In genomic region chr9:44045158-44045883, GRCm38 (mm10) we compare ENCODE assay signal across 23 mouse cellular contexts. TPM values are rescaled to one million over a fixed set of nuclear protein-coding genes. Genes with fewer than 3 reads are reported as not detected.
DNase-seq lines count a peak whose midpoint lies in the region; TF ChIP-seq lines count a peak whose summit lies in the region.
"Had no signal": no experiment of that assay in that cellular context is flagged by ENCODE, and none has a peak within 500 bp of the region (broad histone marks: within the 10 kb centered on the region; RNA-seq: fewer than 3 reads in every experiment).

No protein-coding gene starts in this region.

- no peaks in the 10 kb centered on the region for H3K27me3 ChIP-seq in kidney, adult 2 months (replicated peaks; ENCODE audit: control insufficient read depth, insufficient read depth, low read length)

- no peak overlapping the region for H3K4me3 ChIP-seq in kidney, adult 2 months (ENCODE audit: insufficient read depth, low read depth, low read length)
- peak overlapping the region; percentile 80 for H3K4me3 ChIP-seq in left cerebral cortex, adult 2 months
- H3K4me3 ChIP-seq: forebrain, embryonic 10.5 days; heart, embryonic 13.5 days; lung, embryonic 15.5 days; midbrain, embryonic 10.5 days; stomach, embryonic 15.5 days had no signal

- WGBS in kidney, adult 2 months = 79% methylated on average over 3 of the region's 3 CpGs

- H3K36me3 ChIP-seq in kidney, adult 2 months (ENCODE audit: control insufficient read depth, insufficient read depth, low read length) = no peaks in the 10 kb centered on the region
- H3K36me3 ChIP-seq: forebrain, embryonic 10.5 days; heart, embryonic 13.5 days; lung, embryonic 15.5 days; midbrain, embryonic 10.5 days; stomach, embryonic 15.5 days had no signal

- H3K27ac ChIP-seq in kidney, adult 2 months (ENCODE audit: insufficient read depth, low read depth, low read length) = no peak overlapping the region
- peak overlapping the region; percentile 98 for H3K27ac ChIP-seq in left cerebral cortex, adult 2 months
- H3K27ac ChIP-seq: forebrain, embryonic 10.5 days; heart, embryonic 13.5 days; hindbrain, embryonic 14.5 days; liver, embryonic 14.5 days; lung, embryonic 15.5 days; macrophage; midbrain, embryonic 10.5 days; stomach, embryonic 15.5 days had no signal

- TF ChIP-seq POLR2A in kidney, adult 2 months (IDR thresholded peaks at IDR 0.05; ENCODE audit: low read depth, low read length) = no peak

- no peaks in the 10 kb centered on the region for H3K4me1 ChIP-seq in kidney, adult 2 months (ENCODE audit: control insufficient read depth, insufficient read depth, low read length)

- intact Hi-C loops in left cerebral cortex, adult 2 months (cut with DNase I) = no loop called here
- intact Hi-C loops in left cerebral cortex, postnatal 4 days (cut with DNase I) = no loop called here

- peak; percentile 90 to 97 for DNase-seq in adrenal gland, adult (ENCODE audit: inconsistent age in 2 of 2, low spot score in 1 of 2)
- no peak for DNase-seq in adrenal gland, adult 2 months
- DNase-seq in heart, adult 9 months (ENCODE audit: low spot score in 2 of 2) = peak; percentile 96 to 97
- DNase-seq in heart, postnatal 4 days = no peak
- peak; percentile 90 for DNase-seq in kidney, adult 9 months
- no peak for DNase-seq in kidney, adult 2 months
- DNase-seq in left cerebral cortex, adult 2 months (ENCODE audit: extremely low spot score in 1 of 2, low spot score in 2 of 2) = no peak
- no peak for DNase-seq in left cerebral cortex, postnatal 4 days
- DNase-seq: adrenal gland, postnatal 10 days; forebrain, postnatal 0 days; kidney, postnatal 10 days; spleen, adult 18-20 months had no signal

- TF ChIP-seq CTCF in kidney, adult 2 months (conservative IDR thresholded peaks at IDR 0.05; ENCODE audit: insufficient read depth, insufficient read length, low read depth, low read length) = no peak
- no peak for TF ChIP-seq CTCF in left cerebral cortex, adult 2 months (IDR thresholded peaks at IDR 0.05)

RNA-seq across cellular contexts. Expression of gene Thy1, which starts 2.1 kb away (rescaled TPM):
- total RNA-seq in adrenal gland, adult 2 months (2021) = 10 to 100 TPM; 46.9 to 49.6 TPM
- 25.0 and 26.5 TPM in 2 replicates for polyA plus RNA-seq in adrenal gland, adult 2 months (2012; rRNA removed)
- total RNA-seq in heart, postnatal 4 days (2021) = 10 to 100 TPM; 16.2 to 18.8 TPM
- 9.2 and 20.6 TPM in 2 replicates for polyA plus RNA-seq in kidney, adult 2 months (2012; rRNA removed)
- total RNA-seq in left cerebral cortex, adult 2 months (2021) = 100 to 1,000 TPM; 838 to 856 TPM
- 100 to 1,000 TPM; 130 to 177 TPM for total RNA-seq in left cerebral cortex, postnatal 4 days (2021)
- polyA plus RNA-seq: forebrain, embryonic 10.5 days; midbrain, embryonic 10.5 days had no signal

RNA-seq across cellular contexts. Expression of gene Usp2, which starts 21.5 kb away (rescaled TPM):
- total RNA-seq in adrenal gland, adult 2 months (2021) = 10 to 100 TPM; 33.7 to 60.9 TPM
- 10.9 and 15.2 TPM in 2 replicates for polyA plus RNA-seq in adrenal gland, adult 2 months (2012; rRNA removed)
- total RNA-seq in heart, postnatal 4 days (2021) = 10 to 100 TPM; 72.6 to 79.0 TPM
- polyA plus RNA-seq in kidney, adult 2 months (2012; rRNA removed) = 55.5 and 66.8 TPM in 2 replicates
- 100 to 1,000 TPM in 1 of 2 experiments, 10 to 100 TPM in 1; 99.3 to 120 TPM for total RNA-seq in left cerebral cortex, adult 2 months (2021)
- 10 to 100 TPM; 30.2 to 31.9 TPM for total RNA-seq in left cerebral cortex, postnatal 4 days (2021)

RNA-seq across cellular contexts. Expression of gene Mfrp, which starts 56.2 kb away (rescaled TPM):
- under 1 TPM in 1 of 2 experiments, not detected in 1; 0.10 TPM for total RNA-seq in adrenal gland, adult 2 months (2021)
- polyA plus RNA-seq in adrenal gland, adult 2 months (2012; rRNA removed) = 0.40 TPM in 1 of 2 replicates, not detected in the other
- not detected for total RNA-seq in heart, postnatal 4 days (2021)
- 4.4 and 5.4 TPM in 2 replicates for polyA plus RNA-seq in kidney, adult 2 months (2012; rRNA removed)
- total RNA-seq in left cerebral cortex, adult 2 months (2021) = 1 to 10 TPM in 1 of 2 experiments, under 1 TPM in 1; 0.82 to 1.6 TPM
- not detected for total RNA-seq in left cerebral cortex, postnatal 4 days (2021)
- total RNA-seq: gastrocnemius, postnatal 4 days; neutrophil, adult 5-6 weeks had no signal
- polyA plus RNA-seq: embryonic facial prominence, embryonic 14.5 days; heart, embryonic 13.5 days; liver, embryonic 14.5 days; macrophage had no signal

Comparison
In these comparisons a context has a peak if more than half of its experiments do, and no peak if none do; other contexts are left out.
1. DNase-seq: peak in adrenal gland, adult (2 of 2), heart, adult 9 months (2 of 2) and kidney, adult 9 months (single experiment); none in adrenal gland, adult 2 months (single experiment), heart, postnatal 4 days (single experiment), kidney, adult 2 months (single experiment), left cerebral cortex, adult 2 months (0 of 2) and left cerebral cortex, postnatal 4 days (single experiment).
2. RNA of gene Thy1, which starts 2.1 kb away (total RNA-seq): 838 to 856 TPM in left cerebral cortex, adult 2 months; 130 to 177 TPM in left cerebral cortex, postnatal 4 days, 46.9 to 49.6 TPM in adrenal gland, adult 2 months and 16.2 to 18.8 TPM in heart, postnatal 4 days; every median in the first group is over 4 times any median in the second.